Mouse (Mus musculus): Measurements from ENCODE around the gene Knl1. TPM values are rescaled to one million over a fixed set of nuclear protein-coding genes. Genes with fewer than 3 reads are reported as not detected.

Knl1 gene
- polyA plus RNA-seq, 1 experiment, result 1.4 TPM

- no peak overlapping the region for H3K4me2 ChIP-seq (ENCODE audit: low read depth)
- no peak overlapping the region for H3K4me3 ChIP-seq
- TF ChIP-seq REST (IDR thresholded peaks at IDR 0.05; ENCODE audit: insufficient read depth, insufficient read length) (no peak), TCF12 (IDR thresholded peaks at IDR 0.05; ENCODE audit: insufficient read depth, poor library complexity, severe bottlenecking) (no peak), USF1 (IDR thresholded peaks at IDR 0.05; ENCODE audit: low read depth) (no peak), POLR2A (IDR thresholded peaks at IDR 0.05; ENCODE audit: insufficient read length, low read depth) (no peak), MAX (IDR thresholded peaks at IDR 0.05; ENCODE audit: low read depth) (no peak), MYOG (IDR thresholded peaks at IDR 0.05; ENCODE audit: control insufficient read depth in 1 of 3, insufficient read depth in 1 of 3, insufficient read length in 2 of 3, low read depth in 2 of 3) (no peak), POLR2AphosphoS2 (IDR thresholded peaks at IDR 0.05; ENCODE audit: insufficient read length, low read depth) (no peak), E2F4 (IDR thresholded peaks at IDR 0.05; ENCODE audit: insufficient read depth) (no peak), CEBPB (IDR thresholded peaks at IDR 0.05; ENCODE audit: insufficient read depth, poor library complexity, severe bottlenecking) (no peak), TCF3 (IDR thresholded peaks at IDR 0.05; ENCODE audit: insufficient read length, low read depth) (no peak), MYOD1 (IDR thresholded peaks at IDR 0.05; ENCODE audit: control insufficient read depth in 1 of 3, insufficient read length in 2 of 3, low read depth in 2 of 3) (no peak), SRF (IDR thresholded peaks at IDR 0.05; ENCODE audit: control insufficient read depth, insufficient read length, low read depth) (no peak)
- no peaks in the 10 kb centered on the region for H3K27me3 ChIP-seq (ENCODE audit: control insufficient read depth, insufficient read depth, insufficient read length)
- H3ac ChIP-seq (ENCODE audit: control insufficient read depth, insufficient read length), result no peak overlapping the region
- H3K36me3 ChIP-seq (ENCODE audit: control insufficient read depth, insufficient read depth), result peaks cover 31% of the 10 kb centered on the region
- no peaks in the 10 kb centered on the region for H3K79me2 ChIP-seq (ENCODE audit: control insufficient read depth, insufficient read depth)
These were observed 100.9 kb downstream of the Knl1 start for GRCm38 (mm10) chr2:119147775-119148174.

GRCm38 (mm10) chr2:119152255-119152654 lies 105.3 kb downstream of the Knl1 start:
- Histone ChIP-seq H3ac (ENCODE audit: control insufficient read depth, insufficient read length) (no peak overlapping the region), H3K79me2 (ENCODE audit: control insufficient read depth, insufficient read depth) (peaks cover 15% of the 10 kb centered on the region), H3K4me3 (no peak overlapping the region), H3K36me3 (ENCODE audit: control insufficient read depth, insufficient read depth) (peaks cover 21% of the 10 kb centered on the region), H3K27me3 (ENCODE audit: control insufficient read depth, insufficient read depth, insufficient read length) (no peaks in the 10 kb centered on the region), H3K4me2 (ENCODE audit: low read depth) (no peak overlapping the region)
- TF ChIP-seq REST (IDR thresholded peaks at IDR 0.05; ENCODE audit: insufficient read depth, insufficient read length) (no peak), MAX (IDR thresholded peaks at IDR 0.05; ENCODE audit: low read depth) (no peak), E2F4 (IDR thresholded peaks at IDR 0.05; ENCODE audit: insufficient read depth) (no peak), USF1 (IDR thresholded peaks at IDR 0.05; ENCODE audit: low read depth) (no peak), MYOG (IDR thresholded peaks at IDR 0.05; ENCODE audit: control insufficient read depth in 1 of 3, insufficient read depth in 1 of 3, insufficient read length in 2 of 3, low read depth in 2 of 3) (no peak), MYOD1 (IDR thresholded peaks at IDR 0.05; ENCODE audit: control insufficient read depth in 1 of 3, insufficient read length in 2 of 3, low read depth in 2 of 3) (no peak), TCF3 (IDR thresholded peaks at IDR 0.05; ENCODE audit: insufficient read length, low read depth) (no peak), POLR2AphosphoS2 (IDR thresholded peaks at IDR 0.05; ENCODE audit: insufficient read length, low read depth) (no peak), SRF (IDR thresholded peaks at IDR 0.05; ENCODE audit: control insufficient read depth, insufficient read length, low read depth) (no peak), TCF12 (IDR thresholded peaks at IDR 0.05; ENCODE audit: insufficient read depth, poor library complexity, severe bottlenecking) (no peak), CEBPB (IDR thresholded peaks at IDR 0.05; ENCODE audit: insufficient read depth, poor library complexity, severe bottlenecking) (no peak), POLR2A (IDR thresholded peaks at IDR 0.05; ENCODE audit: insufficient read length, low read depth) (no peak)

GRCm38 (mm10) chr2:119154683-119155082 lies 107.8 kb downstream of the Knl1 start:
- no peak for TF ChIP-seq MAX (IDR thresholded peaks at IDR 0.05; ENCODE audit: low read depth)
- TF ChIP-seq REST (IDR thresholded peaks at IDR 0.05; ENCODE audit: insufficient read depth, insufficient read length), result no peak
- TF ChIP-seq USF1 (IDR thresholded peaks at IDR 0.05; ENCODE audit: low read depth), result no peak
- no peak for TF ChIP-seq SRF (IDR thresholded peaks at IDR 0.05; ENCODE audit: control insufficient read depth, insufficient read length, low read depth)

More at GRCm38 (mm10) chr2:119154683-119155082, 107.8 kb downstream of the Knl1 start:
- Histone ChIP-seq H3K4me2 (ENCODE audit: low read depth) (no peak overlapping the region), H3K79me2 (ENCODE audit: control insufficient read depth, insufficient read depth) (peaks cover 15% of the 10 kb centered on the region), H3K36me3 (ENCODE audit: control insufficient read depth, insufficient read depth) (peaks cover 21% of the 10 kb centered on the region), H3K4me3 (no peak overlapping the region), H3K27me3 (ENCODE audit: control insufficient read depth, insufficient read depth, insufficient read length) (no peaks in the 10 kb centered on the region), H3ac (ENCODE audit: control insufficient read depth, insufficient read length) (no peak overlapping the region)

Other genes starting within 250 kb of the Knl1 start
- 42.2 TPM for gene Knstrn, start 233.1 kb upstream of the Knl1 start, polyA plus RNA-seq (2012; fragmentation: generic; extraction: Trizol)
- 35.3 TPM for gene Ivd, start 185.2 kb upstream of the Knl1 start, polyA plus RNA-seq (2012; fragmentation: generic; extraction: Trizol)
- 12.0 TPM for gene Bahd1, start 146.7 kb upstream of the Knl1 start, polyA plus RNA-seq (2012; fragmentation: generic; extraction: Trizol)
- 25.4 TPM for gene Chst14, start 120.6 kb upstream of the Knl1 start, polyA plus RNA-seq (2012; fragmentation: generic; extraction: Trizol)
- 10.3 TPM for gene Ccdc32, start 17.7 kb upstream of the Knl1 start, polyA plus RNA-seq (2012; fragmentation: generic; extraction: Trizol)
- 3.8 TPM for gene Rpusd2, start 12.3 kb upstream of the Knl1 start, polyA plus RNA-seq (2012; fragmentation: generic; extraction: Trizol)
- 8.7 TPM for gene Rad51, start 65.7 kb downstream of the Knl1 start, polyA plus RNA-seq (2012; fragmentation: generic; extraction: Trizol)
- gene Rmdn3, start 109.9 kb downstream of the Knl1 start, polyA plus RNA-seq (2012; fragmentation: generic; extraction: Trizol), result 20.7 TPM
- gene Gchfr, start 120.7 kb downstream of the Knl1 start, polyA plus RNA-seq (2012; fragmentation: generic; extraction: Trizol), result 90.4 TPM
- gene Gm14137, start 127.4 kb downstream of the Knl1 start, polyA plus RNA-seq (2012; fragmentation: generic; extraction: Trizol), result 6.3 TPM
- gene Zfyve19, start 161.5 kb downstream of the Knl1 start, polyA plus RNA-seq (2012; fragmentation: generic; extraction: Trizol), result 23.2 TPM
- 17.2 TPM for gene Dnajc17, start 161.7 kb downstream of the Knl1 start, polyA plus RNA-seq (2012; fragmentation: generic; extraction: Trizol)
- gene Ppp1r14d, start 182.8 kb downstream of the Knl1 start, polyA plus RNA-seq (2012; fragmentation: generic; extraction: Trizol), result 0.13 TPM
- gene Spint1, start 190.2 kb downstream of the Knl1 start, polyA plus RNA-seq (2012; fragmentation: generic; extraction: Trizol), result 0.12 TPM
- gene Rhov, start 224.2 kb downstream of the Knl1 start, polyA plus RNA-seq (2012; fragmentation: generic; extraction: Trizol), result 0.35 TPM
- 18.2 TPM for gene Vps18, start 241.6 kb downstream of the Knl1 start, polyA plus RNA-seq (2012; fragmentation: generic; extraction: Trizol)